Mouse (Mus musculus) MEL (cell line): ENCODE data around the gene Gatad2a. TPM values are rescaled to one million over a fixed set of nuclear protein-coding genes. Genes with fewer than 3 reads are reported as not detected.

Source experiments
- DNase-seq: peaks from one replicate; pipeline ENCODE4 v3.0.0; 2011; ENCODE audit warnings: low read depth, low spot score
- H3K27ac ChIP-seq: 2 replicates; pipeline ENCODE4 v1.5.1; 2012; ENCODE audit warnings: low read depth, mild to moderate bottlenecking, control low read depth, low read length, moderate library complexity; ENCODE audit not compliant: control insufficient read depth
- H3K27me3 ChIP-seq, 2 experiments: fragments of 150-350 bp in 1 of 2; sonication (generic) in 1 of 2; 2 replicates each; pipeline ENCODE4 v1.6.1; 2012; ENCODE audit warnings: low read length in 2 of 2, mild to moderate bottlenecking in 2 of 2, improper control_type of control experiment in 1 of 2, moderate library complexity in 1 of 2; ENCODE audit not compliant: insufficient read depth in 2 of 2, control insufficient read depth in 1 of 2
- H3K36me3 ChIP-seq, 2 experiments: 2 replicates each; pipeline ENCODE4 v1.6.1; 2012 to 2014; ENCODE audit warnings: low read length in 2 of 2, improper control_type of control experiment in 1 of 2, inconsistent platforms in 1 of 2, mild to moderate bottlenecking in 1 of 2; ENCODE audit not compliant: insufficient read depth in 2 of 2, control insufficient read depth in 1 of 2
- H3K4me1 ChIP-seq, 2 experiments: fragments of 150-350 bp in 1 of 2; sonication (generic) in 1 of 2; 2 replicates each; pipeline ENCODE4 v1.6.1; 2012; ENCODE audit warnings: low read length in 2 of 2, improper control_type of control experiment in 1 of 2, mild to moderate bottlenecking in 1 of 2; ENCODE audit not compliant: insufficient read depth in 2 of 2, control insufficient read depth in 1 of 2
- H3K4me3 ChIP-seq, 2 experiments: fragments of 150-350 bp in 1 of 2; sonication (generic) in 1 of 2; 2 replicates each; pipeline ENCODE4 v1.5.1; 2012; ENCODE audit warnings: low read depth in 2 of 2, low read length in 2 of 2, mild to moderate bottlenecking in 2 of 2, moderate library complexity in 2 of 2, control low read depth in 1 of 2, improper control_type of control experiment in 1 of 2; ENCODE audit not compliant: control insufficient read depth in 1 of 2, insufficient read depth in 1 of 2
- H3K79me2 ChIP-seq: 2 replicates; pipeline ENCODE4 v1.6.1; 2012; ENCODE audit warnings: mild to moderate bottlenecking, low read length, moderate library complexity; ENCODE audit not compliant: control insufficient read depth, poor library complexity, insufficient read depth
- H3K9ac ChIP-seq: 2 replicates; pipeline ENCODE4 v1.6.1; 2012; ENCODE audit warnings: low read depth, mild to moderate bottlenecking, control low read depth, low read length, moderate library complexity; ENCODE audit not compliant: control insufficient read depth, poor library complexity, severe bottlenecking
- H3K9me3 ChIP-seq: fragments of 150-350 bp; sonication (generic); replicated peaks from 2 replicates; pipeline ENCODE4 v1.6.1; 2012; ENCODE audit warnings: mild to moderate bottlenecking, low read length, improper control_type of control experiment, moderate library complexity; ENCODE audit not compliant: insufficient read depth
- CHD1 ChIP-seq: IDR thresholded peaks from 2 replicates; pipeline ENCODE4 v1.6.1; 2012; ENCODE audit warnings: low read depth, mild to moderate bottlenecking, inconsistent platforms, low read length, improper control_type of control experiment
- CHD2 ChIP-seq: IDR thresholded peaks from 2 replicates; pipeline ENCODE4 v1.6.1; 2011; ENCODE audit warnings: low read length, improper control_type of control experiment
- E2F4 ChIP-seq: IDR thresholded peaks from 2 replicates; pipeline ENCODE4 v1.6.1; 2011; ENCODE audit warnings: low read depth, low read length, improper control_type of control experiment, borderline replicate concordance
- ETS1 ChIP-seq: IDR thresholded peaks from 2 replicates; pipeline ENCODE4 v1.6.1; 2012; ENCODE audit warnings: low read depth, mild to moderate bottlenecking, inconsistent platforms, low read length, improper control_type of control experiment, moderate library complexity
- GABPA ChIP-seq: IDR thresholded peaks from 2 replicates; pipeline ENCODE4 v1.6.1; 2012; ENCODE audit warnings: low read depth, mild to moderate bottlenecking, inconsistent platforms, low read length, improper control_type of control experiment, moderate library complexity
- JUND ChIP-seq: IDR thresholded peaks from 2 replicates; pipeline ENCODE4 v1.6.1; 2011; ENCODE audit warnings: low read depth, mild to moderate bottlenecking, improper control_type of control experiment, low read length
- KAT2A ChIP-seq: conservative IDR thresholded peaks from 2 replicates; pipeline ENCODE4 v1.6.1; 2012; ENCODE audit warnings: low read depth, low read length, improper control_type of control experiment, inconsistent platforms
- MXI1 ChIP-seq: IDR thresholded peaks from 2 replicates; pipeline ENCODE4 v1.6.1; 2011; ENCODE audit warnings: mild to moderate bottlenecking, low read depth, low read length, improper control_type of control experiment
- RAD21 ChIP-seq: IDR thresholded peaks from 2 replicates; pipeline ENCODE4 v1.6.1; 2011; ENCODE audit warnings: mild to moderate bottlenecking, low read depth, low read length, improper control_type of control experiment
- RCOR1 ChIP-seq: IDR thresholded peaks from 2 replicates; pipeline ENCODE4 v1.6.1; 2012; ENCODE audit warnings: low read depth, mild to moderate bottlenecking, inconsistent platforms, low read length, improper control_type of control experiment
- TAL1 ChIP-seq: IDR thresholded peaks from 2 replicates; pipeline ENCODE4 v1.6.1; 2012; ENCODE audit warnings: mild to moderate bottlenecking, inconsistent platforms, low read length, moderate library complexity, mixed read lengths
- TBP ChIP-seq: IDR thresholded peaks from 2 replicates; pipeline ENCODE4 v1.8.0; 2011; ENCODE audit warnings: low read depth, low read length, improper control_type of control experiment
- UBTF ChIP-seq: IDR thresholded peaks from 2 replicates; pipeline ENCODE4 v1.6.1; 2012; ENCODE audit warnings: low read depth, mild to moderate bottlenecking, inconsistent platforms, low read length, improper control_type of control experiment, moderate library complexity, borderline replicate concordance; ENCODE audit not compliant: insufficient read depth
- USF2 ChIP-seq, 2 experiments: IDR thresholded peaks; 2 replicates each; pipeline ENCODE4 v1.6.1; 2011 to 2012; ENCODE audit warnings: improper control_type of control experiment in 2 of 2, low read length in 2 of 2, borderline replicate concordance in 1 of 2, inconsistent platforms in 1 of 2, low read depth in 1 of 2, mild to moderate bottlenecking in 1 of 2; ENCODE audit not compliant: insufficient read depth in 1 of 2
- ZKSCAN1 ChIP-seq: IDR thresholded peaks from 2 replicates; pipeline ENCODE4 v1.6.1; 2012; ENCODE audit warnings: low read depth, mild to moderate bottlenecking, inconsistent platforms, low read length, improper control_type of control experiment, moderate library complexity
- ZNF384 ChIP-seq: IDR thresholded peaks from 2 replicates; pipeline ENCODE4 v1.6.1; 2012; ENCODE audit warnings: low read depth, mild to moderate bottlenecking, inconsistent platforms, low read length, improper control_type of control experiment
- polyA plus RNA-seq, 2 experiments: library from polyadenylated mRNA; stranded (reverse) in 1 of 2; unstranded in 1 of 2; fragments of >175 nt in 1 of 2; fragments of >200 nt in 1 of 2; gene quantifications; 2 replicates each; pipeline versions ENCODE4 v1.2.1 to v1.2.4; 2012; ENCODE audit warnings: low replicate concordance in 2 of 2, low read depth in 1 of 2; ENCODE audit not compliant: insufficient read length in 2 of 2, insufficient read depth in 1 of 2, missing spikeins in 1 of 2
- total RNA-seq: library from RNA; depleted of rRNA; stranded (reverse); fragments of 300-350 nt; gene quantifications from 2 replicates; pipeline ENCODE4 v1.2.3, GENCODE M21; 2012

The Gatad2a gene
- total and polyA plus RNA-seq, 3 experiments = 38.0 to 129 (median 111) TPM

GRCm38 (mm10) chr8:69876967-69877366 lies 119.2 kb downstream of the Gatad2a start:
- no peaks in the 10 kb centered on the region for H3K27me3 ChIP-seq

GRCm38 (mm10) chr8:69876097-69876496 lies 120.1 kb downstream of the Gatad2a start:
- no peaks in the 10 kb centered on the region for H3K4me1 ChIP-seq
- H3K36me3 ChIP-seq = no peaks in the 10 kb centered on the region
- no peaks in the 10 kb centered on the region for H3K9me3 ChIP-seq
- no peak overlapping the region for H3K4me3 ChIP-seq
- no peaks in the 10 kb centered on the region for H3K79me2 ChIP-seq
- H3K9ac ChIP-seq = no peak overlapping the region
- no peak for DNase-seq
- H3K27me3 ChIP-seq = no peaks in the 10 kb centered on the region
- TF ChIP-seq ETS1 (no peak), CHD2 (no peak), ZNF384 (no peak), TBP (no peak), GABPA (no peak), MXI1 (no peak), JUND (no peak), TAL1 (no peak), KAT2A (no peak), UBTF (no peak), RCOR1 (no peak)
- no peak overlapping the region for H3K27ac ChIP-seq

More at GRCm38 (mm10) chr8:69876967-69877366, 119.2 kb downstream of the Gatad2a start:
- Histone ChIP-seq H3K9me3 (no peaks in the 10 kb centered on the region), H3K4me1 (no peaks in the 10 kb centered on the region), H3K4me3 (no peak overlapping the region), H3K79me2 (no peaks in the 10 kb centered on the region), H3K9ac (no peak overlapping the region), H3K27ac (no peak overlapping the region), H3K36me3 (no peaks in the 10 kb centered on the region)
- DNase-seq = no peak
- no peak for TF ChIP-seq ZKSCAN1
- TF ChIP-seq GABPA = no peak
- TF ChIP-seq USF2 (IDR thresholded peaks at IDR 0.05; ENCODE audit: borderline replicate concordance in 1 of 2, insufficient read depth in 1 of 2, low read depth in 1 of 2, low read length in 2 of 2) = no peak
- no peak for TF ChIP-seq CHD1
- TF ChIP-seq JUND = no peak
- TF ChIP-seq E2F4 = no peak
- TF ChIP-seq KAT2A = no peak
- no peak for TF ChIP-seq RAD21
